Mouse (Mus musculus) heart, postnatal 0 days (tissue): ENCODE data around the gene Nuak2. TPM values are rescaled to one million over a fixed set of nuclear protein-coding genes. Genes with fewer than 3 reads are reported as not detected.
A peak's percentile ranks its signal among the peaks of the same experiment; 100 is the strongest.

ENCODE experiments used
- ATAC-seq: fragments of 200-750 bp; cut with Nextera tagmentation; 2 replicates; pipeline ENCODE4 v1.8.0; 2017; ENCODE audit warnings: low read depth, moderate number of reproducible peaks, moderate library complexity; ENCODE audit not compliant: insufficient read depth
- DNase-seq: peaks from one replicate; pipeline ENCODE4 v3.0.0-alpha.2; 2016; ENCODE audit warnings: low spot score
- H3K27ac ChIP-seq: fragments of 300-500 bp; sonication (generic); 2 replicates; pipeline ENCODE4 v1.5.1; 2014; ENCODE audit warnings: low read depth, mild to moderate bottlenecking
- H3K27me3 ChIP-seq: fragments of 300-500 bp; sonication (generic); 2 replicates; pipeline ENCODE4 v1.6.1; 2014; ENCODE audit warnings: low read length, mixed read lengths; ENCODE audit not compliant: control insufficient read depth, insufficient read depth
- H3K36me3 ChIP-seq: fragments of 300-500 bp; sonication (generic); replicated peaks from 2 replicates; pipeline ENCODE4 v1.6.1; 2014; ENCODE audit warnings: low read length, mixed read lengths; ENCODE audit not compliant: control insufficient read depth, insufficient read depth
- H3K4me1 ChIP-seq: fragments of 300-500 bp; sonication (generic); 2 replicates; pipeline ENCODE4 v1.6.1; 2014; ENCODE audit warnings: antibody characterized with exemption; ENCODE audit not compliant: control insufficient read depth, insufficient read depth
- H3K4me2 ChIP-seq: fragments of 300-500 bp; sonication (generic); 2 replicates; pipeline ENCODE4 v1.6.1; 2014; ENCODE audit warnings: low read depth, mild to moderate bottlenecking, low read length, moderate library complexity
- H3K4me3 ChIP-seq: fragments of 300-500 bp; sonication (generic); 2 replicates; pipeline ENCODE4 v1.5.1; 2014; ENCODE audit warnings: low read depth, low read length
- H3K9ac ChIP-seq: fragments of 300-500 bp; sonication (generic); replicated peaks from 2 replicates; pipeline ENCODE4 v1.6.1; 2014; ENCODE audit warnings: low read depth, low read length, mixed read lengths
- H3K9me3 ChIP-seq: fragments of 300-500 bp; sonication (generic); replicated peaks from 2 replicates; pipeline ENCODE4 v1.6.1; 2016; ENCODE audit warnings: low read length; ENCODE audit not compliant: control insufficient read depth
- CTCF ChIP-seq: IDR thresholded peaks from 2 replicates; pipeline ENCODE4 v1.5.1; 2016; ENCODE audit warnings: antibody characterized with exemption, control low read depth, low read depth
- EP300 ChIP-seq: IDR thresholded peaks from 2 replicates; pipeline ENCODE4 v1.6.1; 2016; ENCODE audit warnings: antibody characterized with exemption, low read depth
- WGBS: fragments of 180-500 bp; shearing (Covaris S2); extraction: QIAGEN DNeasy Blood & Tissue Kit; methylation state at CpG from one replicate; pipeline ENCODE4 v1.1.7; 2014; 5-methylcytosine and 5-hydroxymethylcytosine counted together
- polyA plus RNA-seq: library from polyadenylated mRNA; unstranded; fragments of >200 nt; fragmentation: Nextera tagmentation; extraction: Ambion mirVana; gene quantifications from 2 replicates; pipeline ENCODE4 v1.2.1, GENCODE M21; 2015
- total RNA-seq: library from RNA; depleted of rRNA; stranded (reverse); fragments of >200 nt; gene quantifications from 2 replicates; pipeline ENCODE4 v1.2.3, GENCODE M21; 2014; ENCODE audit warnings: low replicate concordance

The Nuak2 gene
- total and polyA plus RNA-seq, 2 experiments from 2014 or later: 0.76 to 2.2 TPM

GRCm38 (mm10) chr1:132329656-132330055, 13.7 kb downstream of the Nuak2 start:
- Histone ChIP-seq H3K9ac (no peak overlapping the region), H3K4me1 (peaks cover 21% of the 10 kb centered on the region; the same call in 1 of the 2 replicates)
- WGBS: 65% methylated on average over 7 of the region's 7 CpGs

GRCm38 (mm10) chr1:132330397-132330796, 14.5 kb downstream of the Nuak2 start:
- ATAC-seq (no peak), DNase-seq (no peak)
- Histone ChIP-seq H3K9ac (no peak overlapping the region), H3K36me3 (0 out of 2 replicates have a peak, but pooled peaks cover 4% of the 10 kb centered on the region), H3K4me3 (no peak overlapping the region), H3K4me1 (peaks cover 28% of the 10 kb centered on the region; the same call in 1 of the 2 replicates), H3K4me2 (no peak overlapping the region), H3K9me3 (no peaks in the 10 kb centered on the region), H3K27me3 (no peaks in the 10 kb centered on the region), H3K27ac (no peak overlapping the region)
- TF ChIP-seq CTCF (no peak), EP300 (no peak)
- WGBS: 89% methylated on average over 15 of the region's 15 CpGs

More at GRCm38 (mm10) chr1:132329656-132330055, 13.7 kb downstream of the Nuak2 start:
- Histone ChIP-seq H3K4me3 (no peak overlapping the region), H3K4me2 (no peak overlapping the region), H3K36me3 (0 out of 2 replicates have a peak, but pooled peaks cover 4% of the 10 kb centered on the region), H3K9me3 (no peaks in the 10 kb centered on the region), H3K27me3 (no peaks in the 10 kb centered on the region), H3K27ac (no peak overlapping the region)
- TF ChIP-seq CTCF: no peak
- TF ChIP-seq EP300: no peak
- DNase-seq: no peak
- ATAC-seq: no peak

- ATAC-seq (no peak), DNase-seq (no peak)
- no peak for TF ChIP-seq CTCF
- TF ChIP-seq EP300: no peak
- no peak overlapping the region for H3K4me2 ChIP-seq
- no peak overlapping the region for H3K9ac ChIP-seq
- H3K4me1 ChIP-seq: peaks cover 32% of the 10 kb centered on the region; the same call in 1 of the 2 replicates
- H3K36me3 ChIP-seq: 0 out of 2 replicates have a peak, but pooled peaks cover 4% of the 10 kb centered on the region
- H3K9me3 ChIP-seq: no peaks in the 10 kb centered on the region
- H3K27ac ChIP-seq: no peak overlapping the region
- no peak overlapping the region for H3K4me3 ChIP-seq
- WGBS: 86% methylated on average over 17 of the region's 17 CpGs
- H3K27me3 ChIP-seq: no peaks in the 10 kb centered on the region
These were observed 15.4 kb downstream of the Nuak2 start for GRCm38 (mm10) chr1:132331283-132331682.

- Histone ChIP-seq H3K36me3 (0 out of 2 replicates have a peak, but pooled peaks cover 4% of the 10 kb centered on the region), H3K4me1 (peaks cover 40% of the 10 kb centered on the region), H3K4me2 (no peak overlapping the region), H3K4me3 (no peak overlapping the region), H3K27ac (0 out of 2 replicates have a peak overlapping the region, but pooled peaks have one; percentile 26), H3K27me3 (no peaks in the 10 kb centered on the region), H3K9ac (no peak overlapping the region), H3K9me3 (no peaks in the 10 kb centered on the region)
- DNase-seq: no peak
- 41% methylated on average over 2 of the region's 2 CpGs for WGBS
- TF ChIP-seq EP300: no peak
- no peak for TF ChIP-seq CTCF
- no peak for ATAC-seq
These were observed 17.3 kb downstream of the Nuak2 start for GRCm38 (mm10) chr1:132333201-132333600.

GRCm38 (mm10) chr1:132333675-132334141, 17.8 kb downstream of the Nuak2 start:
- no peak for TF ChIP-seq CTCF
- TF ChIP-seq EP300: no peak

More at GRCm38 (mm10) chr1:132333675-132334141, 17.8 kb downstream of the Nuak2 start:
- Histone ChIP-seq H3K36me3 (0 out of 2 replicates have a peak, but pooled peaks cover 4% of the 10 kb centered on the region), H3K9ac (no peak overlapping the region), H3K27ac (peak overlapping the region; percentile 26), H3K27me3 (no peaks in the 10 kb centered on the region), H3K4me2 (no peak overlapping the region), H3K9me3 (no peaks in the 10 kb centered on the region), H3K4me3 (no peak overlapping the region), H3K4me1 (peaks cover 45% of the 10 kb centered on the region)
- 3% methylated on average over 4 of the region's 4 CpGs for WGBS
- ATAC-seq: peak; percentile 85
- peak; percentile 72 for DNase-seq
